Mouse (Mus musculus) frontal cortex, postnatal 14 days (tissue): Measurements from ENCODE around the gene Htra1.

Experiments used
- DNase-seq, 2 experiments: peaks; one replicate each; pipeline ENCODE4 v3.0.0; 2022; ENCODE audit warnings: low spot score in 2 of 2

Gene Htra1

DNA sequence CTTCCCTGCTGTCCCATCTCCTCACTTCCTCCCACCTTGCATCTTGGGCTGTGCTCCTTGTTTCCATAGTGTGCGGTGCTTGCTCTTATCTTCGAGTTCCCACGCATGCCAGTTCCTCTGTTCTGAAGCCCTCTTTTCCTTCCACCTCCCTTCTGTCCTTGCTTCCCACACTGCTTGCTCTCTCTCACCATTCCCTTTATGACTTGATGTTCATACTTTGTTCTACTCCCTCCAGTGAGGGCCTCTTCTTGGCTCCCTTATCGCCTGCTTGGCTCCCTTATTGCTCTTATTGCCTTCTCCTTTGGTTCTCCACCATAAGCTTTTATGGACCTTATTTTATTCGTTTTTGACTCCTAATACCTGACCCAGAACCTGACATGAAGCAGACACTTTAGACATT, 73.3 kb downstream of the Htra1 start:
- DNase-seq, result no peak

DNA sequence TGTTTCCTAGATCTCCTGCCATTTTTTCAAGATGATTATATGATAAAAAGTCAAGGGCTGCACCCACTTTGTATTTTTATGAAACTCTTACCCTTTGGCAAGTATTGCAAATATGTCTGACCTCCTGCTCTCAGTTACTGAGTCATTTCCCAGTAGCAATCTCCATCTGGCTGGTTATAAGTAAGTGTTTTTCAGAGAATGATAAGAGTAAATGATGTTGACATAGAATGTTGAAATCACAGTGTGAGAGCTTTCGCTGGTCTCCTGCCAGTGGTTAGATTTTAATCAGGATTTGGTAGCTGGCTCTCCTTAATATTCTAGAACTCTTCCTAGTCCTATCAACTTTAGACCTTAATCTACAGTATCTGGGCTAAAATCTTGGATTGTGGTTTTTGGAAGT, 76.0 kb downstream of the Htra1 start:
- no peak for DNase-seq

DNA sequence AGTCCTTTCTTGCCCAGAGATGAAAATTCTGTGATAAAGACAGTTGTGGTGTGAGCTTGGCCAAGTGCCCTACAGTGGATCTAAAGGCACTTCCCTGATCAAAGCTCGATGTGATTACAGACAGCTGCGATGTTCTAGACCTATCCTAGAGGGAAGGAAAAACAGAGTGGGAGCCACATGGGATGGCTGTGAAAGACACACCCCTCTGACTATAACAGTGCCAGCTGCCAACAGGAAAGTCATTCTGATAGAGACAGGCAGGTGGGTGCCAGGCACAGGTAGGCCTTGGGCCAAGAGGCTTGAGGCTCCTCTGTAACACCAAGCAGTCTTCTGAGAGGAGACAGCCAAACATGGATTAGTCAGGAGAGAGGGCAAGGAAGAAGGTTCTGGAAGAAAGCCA, 83.3 kb downstream of the Htra1 start:
- no peak for DNase-seq

DNA sequence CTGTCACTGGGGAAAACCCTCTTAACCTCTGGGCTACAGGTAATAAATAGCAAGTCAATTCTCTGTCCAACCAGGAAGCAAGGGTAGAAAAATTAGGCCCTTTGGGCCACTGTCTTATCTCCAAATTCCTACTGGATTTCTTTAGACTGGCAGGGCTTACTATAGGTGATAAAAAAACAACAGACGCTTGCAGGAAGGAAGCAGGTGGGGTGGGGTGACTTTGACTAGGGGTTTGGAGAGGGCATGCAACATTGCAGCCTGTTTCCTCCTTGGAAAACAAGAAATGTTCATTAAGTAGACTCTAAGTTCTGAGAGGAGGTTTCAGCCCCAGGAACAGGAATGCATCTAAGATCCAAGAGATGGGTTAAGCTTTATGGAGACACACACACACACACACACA, 88.9 kb downstream of the Htra1 start:
- no peak for DNase-seq

DNA sequence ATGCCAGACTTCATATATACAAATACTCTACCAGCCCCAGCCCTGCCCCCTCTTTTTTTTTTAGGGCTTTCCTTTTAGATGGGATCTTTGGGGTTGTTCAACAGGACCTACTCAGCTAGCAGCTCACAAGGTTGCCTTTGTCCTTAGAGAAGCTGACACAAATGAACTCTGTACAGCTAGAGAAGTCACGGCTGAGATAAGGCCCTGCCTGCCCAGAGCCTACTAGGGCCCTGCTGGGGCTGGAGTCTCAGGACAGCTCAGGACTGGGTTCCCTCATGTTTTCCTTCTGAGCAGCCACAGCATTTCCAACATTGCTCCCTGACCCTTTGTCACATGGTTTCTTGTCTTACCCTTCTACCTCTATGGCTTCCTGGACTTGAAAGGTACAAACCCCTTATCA, 91.6 kb downstream of the Htra1 start:
- no peak for DNase-seq

DNA sequence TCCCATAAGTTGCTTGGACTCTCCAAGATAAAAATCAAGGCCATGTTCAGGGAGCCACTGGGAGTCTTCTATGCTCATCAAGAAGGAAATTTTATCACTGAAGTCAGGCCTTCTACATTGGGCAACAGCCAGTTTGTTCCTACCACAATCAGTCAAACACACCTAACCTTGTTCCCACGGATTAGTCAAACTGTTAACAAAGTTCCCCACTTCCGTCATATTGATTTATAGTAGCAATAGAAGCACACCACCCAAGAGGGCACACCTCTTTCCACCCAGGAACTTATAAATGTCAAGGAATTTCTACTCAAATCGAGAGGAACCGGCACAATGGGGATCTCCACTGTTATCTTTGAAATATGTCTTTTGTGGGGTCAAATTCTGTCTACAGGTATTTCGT, 95.8 kb downstream of the Htra1 start, which contains the start of gene Dmbt1:
Gene Dmbt1 (plus strand): TSS at position 299 of the 400 bp plus-strand sequence.
- DNase-seq, result no peak
